Mouse (Mus musculus) forebrain, embryonic 11.5 days (tissue): ENCODE measurements around the gene Bspry. TPM values are rescaled to one million over a fixed set of nuclear protein-coding genes. Genes with fewer than 3 reads are reported as not detected.

Source experiments
- ATAC-seq: fragments of 200-750 bp; cut with Nextera tagmentation; replicated peaks from 2 replicates; pipeline ENCODE4 v1.8.0; 2017; ENCODE audit warnings: moderate TSS enrichment; ENCODE audit not compliant: low FRiP score
- DNase-seq: peaks from one replicate; pipeline ENCODE4 v3.0.0-alpha.2; 2017; ENCODE audit warnings: low spot score
- H3K27ac ChIP-seq: fragments of 300-500 bp; sonication (generic); 2 replicates; pipeline ENCODE4 v1.5.1; 2014; ENCODE audit warnings: low read depth, low read length
- H3K27me3 ChIP-seq: fragments of 300-500 bp; sonication (generic); 2 replicates; pipeline ENCODE4 v1.6.1; 2014; ENCODE audit warnings: mild to moderate bottlenecking, low read length, mixed read lengths; ENCODE audit not compliant: control insufficient read depth, insufficient read depth
- H3K36me3 ChIP-seq: fragments of 300-500 bp; sonication (generic); 2 replicates; pipeline ENCODE4 v1.6.1; 2014; ENCODE audit warnings: mild to moderate bottlenecking, low read length, moderate library complexity, mixed read lengths; ENCODE audit not compliant: control insufficient read depth, insufficient read depth
- H3K4me1 ChIP-seq: fragments of 300-500 bp; sonication (generic); replicated peaks from 2 replicates; pipeline ENCODE4 v1.6.1; 2014; ENCODE audit warnings: low read length, mixed read lengths; ENCODE audit not compliant: control insufficient read depth, insufficient read depth
- H3K4me2 ChIP-seq: fragments of 300-500 bp; sonication (generic); 2 replicates; pipeline ENCODE4 v1.6.1; 2014; ENCODE audit warnings: low read depth, mild to moderate bottlenecking, low read length, moderate library complexity, mixed read lengths; ENCODE audit not compliant: severe bottlenecking
- H3K4me3 ChIP-seq: fragments of 300-500 bp; sonication (generic); 2 replicates; pipeline ENCODE4 v1.5.1; 2014; ENCODE audit warnings: low read depth, low read length
- H3K9ac ChIP-seq: fragments of 300-500 bp; sonication (generic); 2 replicates; pipeline ENCODE4 v1.6.1; 2014; ENCODE audit warnings: low read length
- H3K9me3 ChIP-seq: fragments of 300-500 bp; sonication (generic); 2 replicates; pipeline ENCODE4 v1.6.1; 2016; ENCODE audit warnings: low read length, mixed read lengths; ENCODE audit not compliant: control insufficient read depth
- WGBS: fragments of 180-500 bp; shearing (Covaris S2); extraction: QIAGEN DNeasy Blood & Tissue Kit; methylation state at CpG from one replicate; pipeline ENCODE4 v1.1.7; 2014; 5-methylcytosine and 5-hydroxymethylcytosine counted together
- polyA plus RNA-seq: library from polyadenylated mRNA; unstranded; fragments of >200 nt; fragmentation: Nextera tagmentation; extraction: Ambion mirVana; gene quantifications from 2 replicates; pipeline ENCODE4 v1.2.1, GENCODE M21; 2014

Bspry gene
- polyA plus RNA-seq, 1 experiment from 2014 or later, result 0.98 TPM

- H3K4me2 ChIP-seq, result no peak overlapping the region
- H3K9ac ChIP-seq, result peak overlapping the region; percentile 16; the same call in 1 of the 2 replicates
- ATAC-seq (no peak), DNase-seq (no peak)
- peaks cover 10% of the 10 kb centered on the region for H3K4me1 ChIP-seq
- peaks cover 2% of the 10 kb centered on the region; the same call in 1 of the 2 replicates for H3K36me3 ChIP-seq
- no peaks in the 10 kb centered on the region for H3K27me3 ChIP-seq
- 53% methylated on average over 2 of the region's 2 CpGs for WGBS
- 0 out of 2 replicates have a peak overlapping the region, but pooled peaks have one; percentile 18 for H3K27ac ChIP-seq
- peak overlapping the region; percentile 5; the same call in 1 of the 2 replicates for H3K4me3 ChIP-seq
- no peaks in the 10 kb centered on the region for H3K9me3 ChIP-seq
Measured at GRCm38 (mm10) chr4:62516079-62516478, 36.2 kb downstream of the Bspry start.

DNA sequence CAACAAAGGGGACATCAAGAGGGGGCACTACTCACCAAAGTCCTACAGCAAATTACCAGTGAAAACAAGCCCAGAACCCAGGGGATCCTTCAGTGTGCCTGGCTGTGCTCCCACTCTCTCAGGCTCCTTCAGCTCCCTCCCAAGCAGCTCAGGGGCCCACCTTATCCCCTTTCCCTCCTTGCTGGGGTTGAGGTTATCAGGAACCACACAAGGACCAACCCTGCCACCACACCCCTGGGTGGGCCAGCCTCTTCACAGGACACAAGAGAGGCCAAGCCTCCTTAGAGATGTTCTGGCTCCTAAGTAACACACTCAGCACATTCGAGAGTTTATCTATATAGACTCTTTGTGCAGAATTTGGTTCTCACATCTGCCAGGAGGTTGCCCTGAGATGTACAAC is 36.7 kb downstream of the Bspry start:
- WGBS, result 79% methylated on average over 1 of the region's 1 CpGs
- Histone ChIP-seq H3K27me3 (no peaks in the 10 kb centered on the region), H3K9ac (no peak overlapping the region), H3K4me2 (no peak overlapping the region), H3K36me3 (peaks cover 2% of the 10 kb centered on the region; the same call in 1 of the 2 replicates), H3K4me1 (peaks cover 10% of the 10 kb centered on the region), H3K9me3 (no peaks in the 10 kb centered on the region), H3K27ac (no peak overlapping the region), H3K4me3 (no peak overlapping the region)
- ATAC-seq (no peak), DNase-seq (no peak)

DNA sequence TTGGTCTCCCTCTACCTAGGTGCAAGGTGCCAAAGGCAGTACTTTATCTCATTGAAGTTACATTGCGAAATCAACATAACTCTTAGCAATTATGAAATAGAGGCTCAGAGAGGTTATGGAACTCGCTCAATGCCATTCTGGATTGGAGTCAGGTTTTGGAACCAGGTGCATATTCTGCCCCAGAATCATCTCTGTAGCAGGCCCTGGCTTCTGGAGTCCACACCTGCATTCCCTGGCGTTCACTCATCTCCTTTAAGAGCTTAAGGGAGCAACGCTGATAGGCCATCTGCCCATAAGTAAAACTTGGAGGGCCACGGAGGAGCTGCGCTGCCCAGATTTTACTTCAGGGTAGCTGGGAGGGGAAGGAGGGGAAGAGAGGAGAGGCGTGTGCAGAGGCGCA is 37.2 kb downstream of the Bspry start:
- H3K4me1 ChIP-seq, result peaks cover 10% of the 10 kb centered on the region
- no peaks in the 10 kb centered on the region for H3K9me3 ChIP-seq
- 0 out of 2 replicates have a peak overlapping the region, but pooled peaks have one; percentile 23 for H3K9ac ChIP-seq
- H3K27ac ChIP-seq, result no peak overlapping the region
- H3K27me3 ChIP-seq, result no peaks in the 10 kb centered on the region
- WGBS, result 90% methylated on average over 8 of the region's 8 CpGs
- H3K4me3 ChIP-seq, result no peak overlapping the region
- ATAC-seq, result no peak
- no peak for DNase-seq
- H3K36me3 ChIP-seq, result peaks cover 2% of the 10 kb centered on the region; the same call in 1 of the 2 replicates
- H3K4me2 ChIP-seq, result no peak overlapping the region

DNA sequence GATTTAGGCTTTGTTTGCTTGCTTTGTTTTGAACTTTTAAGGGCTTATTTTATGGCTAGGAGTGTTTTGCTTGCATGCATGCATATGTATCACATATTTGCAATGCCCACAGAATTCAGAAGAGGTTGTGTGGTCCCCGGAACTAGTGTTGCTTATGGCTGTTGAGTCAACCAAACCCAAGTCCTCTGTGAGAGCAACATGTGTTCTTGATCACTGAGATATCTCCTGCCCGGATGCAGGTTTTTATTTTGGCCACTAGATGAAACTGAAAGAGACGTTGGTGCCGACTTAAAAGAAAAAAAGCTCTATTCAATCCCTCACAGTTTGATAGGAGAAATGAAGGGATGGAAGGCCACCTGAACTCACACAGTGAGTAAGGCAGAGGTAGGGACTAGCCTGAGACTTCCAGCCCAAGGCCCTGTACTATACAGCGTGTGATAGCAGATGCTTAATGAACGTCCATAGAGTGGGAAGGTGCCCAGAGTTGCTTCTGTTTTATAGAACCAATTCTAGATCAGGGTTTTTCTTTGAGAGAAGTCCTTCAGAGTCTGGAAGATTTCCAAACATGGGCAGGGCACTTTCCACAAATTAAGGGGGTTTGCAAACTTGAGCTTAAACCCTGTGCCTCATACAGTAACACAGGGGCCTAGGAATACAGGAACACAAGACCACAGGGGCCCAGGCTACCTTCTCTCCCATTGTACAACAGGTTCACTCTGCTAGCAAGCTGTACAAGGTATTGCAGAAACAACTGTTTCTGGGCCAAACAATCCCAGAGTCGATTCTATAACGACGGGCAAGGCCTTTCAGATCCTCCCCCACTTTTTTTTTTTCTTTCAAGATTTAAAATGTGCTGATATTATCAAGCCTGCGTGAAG is 37.9 kb downstream of the Bspry start:
- no peak overlapping the region for H3K27ac ChIP-seq
- DNase-seq (no peak), ATAC-seq (no peak)
- no peaks in the 10 kb centered on the region for H3K27me3 ChIP-seq
- peaks cover 10% of the 10 kb centered on the region for H3K4me1 ChIP-seq
- peaks cover 2% of the 10 kb centered on the region; the same call in 1 of the 2 replicates for H3K36me3 ChIP-seq
- WGBS, result 83% methylated on average over 10 of the region's 10 CpGs
- no peaks in the 10 kb centered on the region for H3K9me3 ChIP-seq
- peak overlapping the region; percentile 82; the same call in 1 of the 2 replicates for H3K9ac ChIP-seq
- H3K4me3 ChIP-seq, result peak overlapping the region; percentile 66; the same call in 1 of the 2 replicates
- peak overlapping the region; percentile 76; the same call in 1 of the 2 replicates for H3K4me2 ChIP-seq

- H3K4me3 ChIP-seq, result peak overlapping the region; percentile 66
- H3K4me2 ChIP-seq, result peak overlapping the region; percentile 76
- peak overlapping the region; percentile 82 for H3K9ac ChIP-seq
- H3K36me3 ChIP-seq, result no peaks in the 10 kb centered on the region
- H3K27ac ChIP-seq, result no peak overlapping the region
- ATAC-seq (no peak; the same call in 1 of the 2 replicates), DNase-seq (no peak)
- H3K4me1 ChIP-seq, result peaks cover 10% of the 10 kb centered on the region
- no peaks in the 10 kb centered on the region for H3K9me3 ChIP-seq
- no peaks in the 10 kb centered on the region for H3K27me3 ChIP-seq
- 55% methylated on average over 13 of the region's 13 CpGs for WGBS
Measured at GRCm38 (mm10) chr4:62518416-62519121, 38.7 kb downstream of the Bspry start.

GRCm38 (mm10) chr4:62519122-62519848 is 39.4 kb downstream of the Bspry start:
- H3K27ac ChIP-seq, result peak overlapping the region; percentile 66
- peak overlapping the region; percentile 66 for H3K4me3 ChIP-seq
- ATAC-seq (peak; percentile 80), DNase-seq (no peak)
- peak overlapping the region; percentile 82 for H3K9ac ChIP-seq
- H3K4me2 ChIP-seq, result peak overlapping the region; percentile 76
- H3K27me3 ChIP-seq, result no peaks in the 10 kb centered on the region
- no peaks in the 10 kb centered on the region for H3K36me3 ChIP-seq
- 1% methylated on average over 26 of the region's 26 CpGs for WGBS
- H3K9me3 ChIP-seq, result no peaks in the 10 kb centered on the region
- peaks cover 12% of the 10 kb centered on the region for H3K4me1 ChIP-seq

- WGBS, result 0% methylated on average over 34 of the region's 37 CpGs
- H3K27me3 ChIP-seq, result no peaks in the 10 kb centered on the region
- DNase-seq (peak; percentile 91), ATAC-seq (peak; percentile 94)
- peaks cover 15% of the 10 kb centered on the region for H3K4me1 ChIP-seq
- H3K4me3 ChIP-seq, result peak within 1 kb of the TSS; percentile 66
- peak within 1 kb of the TSS; percentile 66 for H3K27ac ChIP-seq
- H3K4me2 ChIP-seq, result peak within 1 kb of the TSS; percentile 76
- no peaks in the 10 kb centered on the region for H3K9me3 ChIP-seq
- H3K9ac ChIP-seq, result peak within 1 kb of the TSS; percentile 82
- H3K36me3 ChIP-seq, result no peaks in the 10 kb centered on the region
Measured at GRCm38 (mm10) chr4:62519849-62520233, 40.0 kb downstream of the Bspry start, which contains the start of gene Alad. Gene Alad (minus strand): TSS chr4:62519918.

DNA sequence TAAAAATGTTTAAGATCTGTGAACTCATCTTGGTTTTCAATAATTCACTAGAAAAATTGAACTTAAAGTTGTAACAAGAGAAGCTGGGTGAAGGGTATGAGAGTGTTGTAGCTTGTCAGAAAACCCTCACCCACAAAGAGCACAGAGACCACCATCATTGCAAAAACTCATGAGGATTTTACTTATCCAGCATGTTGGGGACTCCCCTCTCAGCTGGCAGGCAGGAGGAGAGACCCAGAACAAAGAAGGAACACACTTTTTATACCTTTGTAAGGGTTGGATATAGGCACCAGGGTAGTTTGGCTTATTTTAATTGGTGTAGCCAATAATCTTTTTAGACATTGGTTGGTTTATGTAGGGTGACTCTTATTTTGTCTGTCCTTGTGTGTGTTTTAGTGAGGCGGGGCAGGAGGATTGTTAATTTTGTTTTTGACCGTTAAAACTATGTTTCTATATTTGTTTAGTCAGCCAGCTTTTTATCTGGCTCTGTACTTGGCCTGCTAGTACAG is 41.1 kb downstream of the Bspry start:
- DNase-seq (no peak), ATAC-seq (no peak)
- Histone ChIP-seq H3K9ac (no peak overlapping the region), H3K4me2 (no peak overlapping the region), H3K27ac (no peak overlapping the region), H3K27me3 (no peaks in the 10 kb centered on the region), H3K4me1 (peaks cover 15% of the 10 kb centered on the region), H3K4me3 (no peak overlapping the region), H3K36me3 (no peaks in the 10 kb centered on the region), H3K9me3 (no peaks in the 10 kb centered on the region)
- 87% methylated on average over 2 of the region's 2 CpGs for WGBS
